Mouse (Mus musculus) megakaryocyte, embryonic 14.5 days (primary cell): ENCODE measurements around the gene Ssbp1. TPM values are rescaled to one million over a fixed set of nuclear protein-coding genes. Genes with fewer than 3 reads are reported as not detected.

Experiments used
- H3K27me3 ChIP-seq: replicated peaks from 2 replicates; pipeline ENCODE3; 2012; ENCODE audit warnings: inconsistent platforms
- H3K36me3 ChIP-seq: replicated peaks from 2 replicates; pipeline ENCODE3; 2012; ENCODE audit warnings: low read length, inconsistent platforms, mixed read lengths
- H3K4me1 ChIP-seq: 2 replicates; pipeline ENCODE4 v1.6.1; 2012; ENCODE audit warnings: inconsistent platforms
- H3K4me3 ChIP-seq: replicated peaks from 2 replicates; pipeline ENCODE3; 2012; ENCODE audit warnings: moderate library complexity, mild to moderate bottlenecking, inconsistent platforms
- H3K9me3 ChIP-seq: 2 replicates; pipeline ENCODE4 v1.6.1; 2012; ENCODE audit warnings: inconsistent platforms
- FLI1 ChIP-seq: IDR thresholded peaks from 2 replicates; pipeline ENCODE4 v1.6.1; 2012; ENCODE audit warnings: low read length, inconsistent platforms, mixed read lengths
- GATA1 ChIP-seq: IDR thresholded peaks from 3 replicates; pipeline ENCODE4 v1.6.1; 2012; ENCODE audit warnings: mixed read lengths, low read length, inconsistent platforms, borderline replicate concordance
- polyA plus RNA-seq: library from polyadenylated mRNA; stranded (reverse); fragments of >175 nt; gene quantifications from 2 replicates; pipeline ENCODE4 v1.2.3, GENCODE M21; 2012; ENCODE audit warnings: low replicate concordance; ENCODE audit not compliant: insufficient read depth

The Ssbp1 gene
- 7.4 and 12.6 TPM in 2 replicates for polyA plus RNA-seq

DNA sequence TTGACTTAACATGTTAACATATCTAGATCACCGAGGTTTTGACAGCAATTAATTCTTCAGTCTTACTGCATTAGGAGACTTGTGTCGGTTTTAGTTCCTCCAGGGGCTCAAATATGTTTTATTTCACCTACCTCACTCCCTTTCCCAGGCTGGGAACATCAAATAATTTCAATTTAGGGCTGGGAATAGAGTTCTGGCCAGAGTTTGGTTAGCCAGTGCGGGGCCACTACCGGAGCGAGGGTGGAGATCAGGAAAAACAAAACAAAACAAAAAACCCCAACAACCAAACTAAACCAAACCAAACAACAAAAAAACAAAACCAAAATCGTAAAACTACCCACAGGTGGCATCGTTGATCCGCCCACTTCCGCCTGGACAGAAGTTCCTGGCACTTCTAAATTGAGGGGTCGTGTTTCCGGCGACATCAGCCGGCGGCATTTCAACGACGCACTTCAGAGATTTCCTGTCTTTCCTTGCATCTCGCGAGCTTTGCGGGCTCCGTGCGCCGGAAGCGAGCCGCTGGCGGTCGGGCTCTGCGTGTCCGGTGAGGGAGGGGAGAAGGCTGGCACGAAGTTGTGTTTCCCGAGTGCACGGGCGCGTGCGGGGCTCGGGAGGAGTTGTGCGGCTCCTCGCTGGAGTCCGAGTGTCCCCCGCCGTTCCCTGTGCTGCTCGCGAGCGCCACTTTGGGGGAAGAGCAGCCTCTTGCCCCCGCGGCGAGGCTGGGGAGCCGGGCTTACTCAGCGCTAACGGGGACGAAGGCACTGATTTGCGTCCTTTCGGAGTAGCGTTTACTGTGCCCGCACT, at the start of gene Ssbp1:
Ssbp1 (plus strand) TSS at position 437 of the 804 bp plus-strand sequence.
- peak; percentile 91 for TF ChIP-seq FLI1
- no peak for TF ChIP-seq GATA1
- H3K27me3 ChIP-seq = no peaks in the 10 kb centered on the region

DNA sequence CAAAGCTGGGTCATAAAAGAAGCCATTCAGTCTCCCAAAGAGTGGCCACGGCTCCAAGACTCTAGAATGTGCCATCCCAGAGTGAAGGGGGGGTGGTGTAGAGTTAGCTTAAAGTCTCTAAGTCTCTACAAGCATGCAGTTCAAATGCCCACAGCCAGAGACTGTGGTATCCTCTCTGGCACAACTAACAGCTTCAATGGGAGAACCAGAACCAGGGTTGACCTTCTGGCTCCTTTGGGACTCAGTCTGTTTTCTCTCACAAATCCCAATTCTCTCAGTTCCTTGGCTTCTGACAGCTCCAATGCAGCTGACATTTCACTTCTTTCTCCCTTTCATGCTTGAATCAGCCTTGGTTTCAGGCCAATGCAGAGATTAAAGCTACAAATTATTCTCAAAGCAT, 48.1 kb upstream of the Ssbp1 start:
- TF ChIP-seq GATA1 (no peak), FLI1 (no peak)
- Histone ChIP-seq H3K36me3 (peaks cover 31% of the 10 kb centered on the region), H3K27me3 (no peaks in the 10 kb centered on the region), H3K4me1 (0 out of 2 replicates have a peak, but pooled peaks cover 2% of the 10 kb centered on the region), H3K9me3 (no peaks in the 10 kb centered on the region), H3K4me3 (no peak overlapping the region)

More for the DNA sequence above, at the start of gene Ssbp1:
- Histone ChIP-seq H3K4me1 (peaks cover 42% of the 10 kb centered on the region), H3K36me3 (peaks cover 30% of the 10 kb centered on the region), H3K4me3 (peak within 1 kb of the TSS; percentile 96), H3K9me3 (peaks cover 9% of the 10 kb centered on the region)

DNA sequence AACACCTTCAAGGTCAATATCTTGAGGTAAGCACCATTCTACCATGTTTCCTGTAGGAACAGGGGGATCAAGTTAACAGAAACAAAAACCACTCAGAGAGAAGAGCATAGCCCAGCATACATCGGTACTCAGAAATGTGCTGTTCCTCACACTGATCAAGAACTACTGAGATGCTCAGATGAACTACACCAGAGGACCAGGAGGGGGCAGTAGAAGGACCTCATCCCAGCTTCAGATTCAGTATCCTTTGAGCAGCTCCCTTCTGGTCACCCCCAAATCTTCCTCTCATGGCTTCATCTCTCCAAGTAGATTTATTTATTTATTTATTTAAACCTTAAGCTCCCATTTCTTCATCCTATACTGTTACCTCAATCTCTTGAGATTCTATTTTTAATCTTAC, 47.4 kb upstream of the Ssbp1 start:
- peaks cover 7% of the 10 kb centered on the region; the same call in 1 of the 2 replicates for H3K4me1 ChIP-seq
- peaks cover 24% of the 10 kb centered on the region for H3K36me3 ChIP-seq
- H3K4me3 ChIP-seq = no peak overlapping the region
- no peaks in the 10 kb centered on the region for H3K27me3 ChIP-seq
- no peaks in the 10 kb centered on the region for H3K9me3 ChIP-seq
- TF ChIP-seq FLI1 (no peak), GATA1 (no peak)

DNA sequence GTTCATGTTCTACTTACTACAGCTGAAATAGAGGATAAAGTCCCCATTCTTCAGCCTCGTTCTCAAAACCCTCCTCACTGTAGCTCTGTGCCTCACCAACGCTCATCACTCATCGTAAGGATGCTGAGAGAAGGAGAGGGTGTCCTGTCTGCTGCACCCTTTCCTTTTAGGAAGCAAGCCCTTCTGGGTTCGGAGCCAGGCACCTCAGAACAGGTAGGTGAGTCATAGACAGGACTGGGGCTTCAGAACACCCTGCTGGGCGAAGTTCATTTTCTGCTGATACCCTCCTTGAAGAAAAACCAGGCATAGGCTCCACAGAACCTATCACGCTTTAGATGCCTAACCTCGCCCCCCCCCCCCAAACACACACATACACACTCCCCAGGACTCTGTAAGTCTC, 43.7 kb upstream of the Ssbp1 start:
- no peak overlapping the region for H3K4me3 ChIP-seq
- H3K4me1 ChIP-seq = peaks cover 37% of the 10 kb centered on the region
- no peak for TF ChIP-seq GATA1
- H3K9me3 ChIP-seq = no peaks in the 10 kb centered on the region
- H3K27me3 ChIP-seq = no peaks in the 10 kb centered on the region
- H3K36me3 ChIP-seq = peaks cover 2% of the 10 kb centered on the region

DNA sequence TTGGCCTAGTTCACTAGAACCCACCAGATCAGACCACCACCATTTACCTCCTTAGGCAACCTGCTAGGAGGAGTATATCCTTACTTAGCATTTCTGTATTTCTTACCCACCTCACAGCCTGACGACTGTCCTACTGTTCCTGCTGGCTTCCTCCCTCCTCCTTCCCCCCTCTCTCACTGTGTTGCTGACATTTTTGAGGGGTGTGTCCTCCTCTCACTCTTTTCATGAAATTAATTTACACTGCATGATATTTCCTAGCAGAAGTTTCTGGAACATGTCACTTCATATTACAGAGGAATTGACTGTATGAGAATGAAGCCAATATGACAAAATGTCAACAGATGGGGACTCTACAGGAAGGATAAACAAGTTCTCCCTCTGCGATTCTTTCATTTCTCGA, 42.5 kb upstream of the Ssbp1 start:
- Histone ChIP-seq H3K4me1 (peaks cover 49% of the 10 kb centered on the region), H3K27me3 (no peaks in the 10 kb centered on the region), H3K4me3 (no peak overlapping the region), H3K36me3 (no peaks in the 10 kb centered on the region), H3K9me3 (no peaks in the 10 kb centered on the region)
- no peak for TF ChIP-seq GATA1

DNA sequence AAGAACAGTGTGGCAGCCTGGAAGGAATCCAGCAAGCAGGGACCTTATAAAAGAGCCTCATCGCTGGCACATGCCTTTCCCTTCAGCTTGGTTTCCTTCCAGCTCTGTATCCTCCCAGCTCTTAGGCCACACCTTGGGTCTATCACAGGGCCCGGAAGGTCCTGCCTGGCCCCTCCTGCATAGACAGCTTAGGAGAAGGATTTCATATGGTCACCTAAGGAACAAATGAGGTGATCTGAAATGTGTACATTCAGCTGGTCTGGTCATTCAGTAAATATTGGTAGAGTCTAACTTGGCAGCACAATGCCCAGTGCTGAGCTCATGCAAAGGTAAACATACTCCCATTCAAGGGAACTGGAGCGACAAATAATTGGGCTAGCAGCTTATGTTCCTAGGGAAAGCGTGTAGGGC, 41.6 kb upstream of the Ssbp1 start:
- H3K4me1 ChIP-seq = peaks cover 58% of the 10 kb centered on the region
- TF ChIP-seq GATA1 (no peak), FLI1 (no peak)
- H3K4me3 ChIP-seq = no peak overlapping the region
- H3K9me3 ChIP-seq = no peaks in the 10 kb centered on the region
- H3K27me3 ChIP-seq = no peaks in the 10 kb centered on the region
- H3K36me3 ChIP-seq = no peaks in the 10 kb centered on the region

DNA sequence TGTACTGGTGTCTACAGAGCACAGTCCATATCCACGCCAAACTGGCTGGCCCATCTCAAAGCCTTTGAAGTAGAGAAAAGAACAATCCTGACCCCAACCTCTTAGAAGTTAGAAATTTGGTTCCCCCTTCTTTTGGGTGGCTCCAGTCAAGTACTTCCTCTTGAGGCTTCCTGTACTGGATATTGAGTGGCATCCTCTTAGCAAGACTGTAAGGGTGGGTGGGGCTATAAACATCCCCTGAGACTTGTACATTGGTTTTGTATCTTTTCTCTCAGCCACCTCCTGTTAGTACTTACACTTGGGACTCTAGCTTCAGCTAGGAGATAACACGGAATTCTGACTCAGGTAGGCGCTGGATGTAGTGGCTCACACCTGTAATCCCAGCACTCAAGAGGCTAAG, 40.9 kb upstream of the Ssbp1 start:
- no peaks in the 10 kb centered on the region for H3K36me3 ChIP-seq
- H3K4me1 ChIP-seq = peaks cover 65% of the 10 kb centered on the region
- peaks cover 7% of the 10 kb centered on the region for H3K27me3 ChIP-seq
- TF ChIP-seq GATA1 (no peak), FLI1 (no peak)
- no peak overlapping the region for H3K4me3 ChIP-seq
- H3K9me3 ChIP-seq = no peaks in the 10 kb centered on the region

DNA sequence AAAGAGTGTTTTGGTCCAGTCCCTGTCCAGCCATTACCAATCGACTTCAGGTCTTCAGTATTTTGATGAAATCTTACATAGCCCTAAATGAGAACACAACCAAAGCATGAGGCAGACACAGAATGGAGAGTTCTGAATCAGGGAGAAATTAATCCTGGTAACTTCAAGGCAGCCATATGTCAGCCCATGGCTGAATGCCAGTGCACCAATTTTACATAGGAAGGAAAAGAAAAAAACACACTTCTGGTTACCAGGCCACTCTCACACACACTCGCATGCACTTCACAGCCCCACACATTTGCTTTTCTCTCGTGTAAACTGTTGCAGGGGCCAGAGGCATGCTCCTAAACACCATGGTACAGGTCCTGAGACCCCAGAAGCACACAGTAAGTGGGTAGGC, 40.3 kb upstream of the Ssbp1 start:
- H3K9me3 ChIP-seq = no peaks in the 10 kb centered on the region
- H3K4me1 ChIP-seq = peaks cover 66% of the 10 kb centered on the region
- peaks cover 10% of the 10 kb centered on the region for H3K27me3 ChIP-seq
- no peak overlapping the region for H3K4me3 ChIP-seq
- H3K36me3 ChIP-seq = no peaks in the 10 kb centered on the region
- no peak for TF ChIP-seq GATA1
- TF ChIP-seq FLI1 = no peak

DNA sequence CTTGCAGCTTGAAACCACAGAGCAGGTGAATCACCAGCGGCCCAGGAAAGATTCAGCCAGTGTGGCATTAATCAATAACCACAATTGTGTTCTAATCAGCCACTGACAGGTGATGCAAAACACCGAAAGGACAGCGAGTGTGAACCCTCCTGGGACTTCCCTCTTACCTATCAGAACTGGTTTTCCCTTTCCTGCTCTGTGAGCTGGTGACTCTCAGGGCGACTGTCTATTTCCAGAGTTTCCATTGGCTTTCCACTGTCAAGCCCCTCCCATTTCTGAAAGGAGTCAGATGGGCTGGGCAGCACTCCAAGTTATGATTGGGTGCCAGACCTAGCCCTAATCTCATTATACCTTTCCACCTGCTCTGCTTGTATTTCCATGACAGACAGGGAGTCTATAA, 39.8 kb upstream of the Ssbp1 start:
- TF ChIP-seq FLI1 = no peak
- TF ChIP-seq GATA1 = no peak
- peaks cover 10% of the 10 kb centered on the region for H3K27me3 ChIP-seq
- H3K4me1 ChIP-seq = peaks cover 68% of the 10 kb centered on the region
- no peaks in the 10 kb centered on the region for H3K9me3 ChIP-seq
- no peaks in the 10 kb centered on the region for H3K36me3 ChIP-seq
- H3K4me3 ChIP-seq = no peak overlapping the region

DNA sequence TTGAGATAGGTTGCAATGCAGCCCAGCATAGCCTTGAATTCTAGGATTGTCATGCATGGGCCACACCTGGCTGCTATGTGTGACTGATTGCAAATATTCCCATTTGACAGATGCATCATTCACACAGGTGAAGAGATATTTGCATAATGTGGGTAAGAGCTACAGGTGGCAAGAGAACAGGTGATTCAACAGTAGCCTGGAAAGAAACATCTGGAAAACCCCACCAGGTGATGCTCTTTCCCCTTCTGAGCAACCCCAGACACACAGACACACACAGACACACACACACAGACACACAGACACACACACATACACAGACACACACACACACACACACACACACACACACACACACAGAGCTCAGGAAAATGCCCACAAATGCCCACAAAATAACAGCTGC, 39.3 kb upstream of the Ssbp1 start:
- peaks cover 70% of the 10 kb centered on the region for H3K4me1 ChIP-seq
- H3K4me3 ChIP-seq = no peak overlapping the region
- no peaks in the 10 kb centered on the region for H3K36me3 ChIP-seq
- TF ChIP-seq FLI1 (no peak), GATA1 (no peak)
- H3K27me3 ChIP-seq = peaks cover 10% of the 10 kb centered on the region
- no peaks in the 10 kb centered on the region for H3K9me3 ChIP-seq
